In the genomic region with DNA sequence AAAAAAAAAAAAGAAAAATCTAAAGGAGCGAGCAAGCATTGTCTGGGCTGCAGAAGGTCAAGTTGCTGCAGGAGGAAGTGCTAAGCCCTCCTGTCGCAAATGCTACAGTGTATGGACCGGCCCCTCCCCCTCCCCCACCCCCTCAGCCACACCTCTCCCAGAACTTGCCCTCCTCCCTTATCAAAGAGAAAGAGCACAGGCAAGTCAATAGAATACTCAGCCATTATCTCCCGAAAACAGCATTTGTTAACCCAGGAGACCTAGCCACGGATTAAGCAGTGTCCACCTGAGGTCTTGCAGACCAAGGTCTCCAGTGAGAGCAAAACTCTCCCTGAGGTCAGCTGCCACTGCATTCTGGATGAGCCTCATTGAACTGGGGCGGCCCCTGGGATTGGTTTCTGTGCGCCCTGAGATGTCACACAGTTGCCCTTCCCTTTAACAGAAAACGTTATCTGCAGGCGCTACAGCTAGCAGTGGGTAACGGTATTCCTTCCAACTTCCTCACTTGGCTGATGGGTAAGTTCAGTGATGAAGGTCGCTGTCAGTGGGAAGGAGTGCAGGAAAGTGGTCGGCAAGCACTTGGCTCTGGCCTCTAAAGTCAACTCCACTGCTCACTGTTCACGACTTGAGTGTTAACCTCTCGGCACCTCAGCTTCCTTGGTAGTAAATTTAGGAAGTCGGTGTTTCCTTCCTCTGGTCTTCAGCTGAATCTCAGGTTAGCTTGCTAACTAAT, we compare ENCODE assay signal across 10 mouse cellular contexts.
DNase-seq lines count a peak whose midpoint lies in the region; ATAC-seq and TF ChIP-seq lines count a peak whose summit lies in the region.
"Had no signal": no experiment of that assay in that cellular context is flagged by ENCODE, and none has a peak within 500 bp of the region (broad histone marks: within the 10 kb centered on the region; RNA-seq: fewer than 3 reads in every experiment).

No protein-coding gene starts in this region.

- no peak for TF ChIP-seq CTCF in kidney, postnatal 0 days (IDR thresholded peaks at IDR 0.05; ENCODE audit: low read depth)

- no peak overlapping the region for H3K4me2 ChIP-seq in kidney, postnatal 0 days (ENCODE audit: low read length)
- peak overlapping the region; percentile 65 for H3K4me2 ChIP-seq in liver, embryonic 11.5 days
- H3K4me2 ChIP-seq in hindbrain, embryonic 16.5 days (ENCODE audit: low read length): no peak overlapping the region
- H3K4me2 ChIP-seq: embryonic facial prominence, embryonic 15.5 days had no signal

- no peaks in the 10 kb centered on the region for H3K9me3 ChIP-seq in kidney, postnatal 0 days (replicated peaks; ENCODE audit: low read length)
- H3K9me3 ChIP-seq in liver, embryonic 11.5 days (ENCODE audit: control insufficient read depth, low read length): no peaks in the 10 kb centered on the region
- no peaks in the 10 kb centered on the region for H3K9me3 ChIP-seq in hindbrain, embryonic 16.5 days (ENCODE audit: control insufficient read depth, low read length)
- H3K9me3 ChIP-seq: embryonic facial prominence, embryonic 15.5 days had no signal

- no peak overlapping the region for H3K27ac ChIP-seq in kidney, postnatal 0 days
- H3K27ac ChIP-seq in liver, embryonic 11.5 days (ENCODE audit: low read depth, low read length): peak overlapping the region; percentile 87
- no peak overlapping the region for H3K27ac ChIP-seq in hindbrain, embryonic 16.5 days (ENCODE audit: low read depth, low read length)
- H3K27ac ChIP-seq: embryonic facial prominence, embryonic 15.5 days had no signal

- WGBS in kidney, postnatal 0 days: 39% methylated on average over 15 of the region's 15 CpGs
- WGBS in liver, embryonic 11.5 days: 25% methylated on average over 15 of the region's 15 CpGs
- WGBS in hindbrain, embryonic 16.5 days: 70% methylated on average over 15 of the region's 15 CpGs

- DNase-seq in kidney, postnatal 0 days (ENCODE audit: low spot score): peak; percentile 21
- no peak for DNase-seq in kidney, postnatal 14 days
- DNase-seq in liver, embryonic 11.5 days (ENCODE audit: low spot score): peak; percentile 64
- peak; percentile 60 to 65 for DNase-seq in spleen, postnatal 10 days (ENCODE audit: low spot score in 2 of 2)
- no peak for DNase-seq in layer of hippocampus, adult 9-10 months (ENCODE audit: low spot score)
- no peak for DNase-seq in kidney, postnatal 25 days
- DNase-seq: heart, postnatal 36 days had no signal

- no peak for ATAC-seq in kidney, postnatal 0 days (replicated peaks; ENCODE audit: low FRiP score, low read depth)
- ATAC-seq in common myeloid progenitor, adult 5-6 weeks (replicated peaks; ENCODE audit: low read depth, poor library complexity, severe bottlenecking): peak; percentile 68
- peak; percentile 85 for ATAC-seq in liver, embryonic 11.5 days (replicated peaks; ENCODE audit: low FRiP score)
- ATAC-seq in hindbrain, embryonic 16.5 days: no peak

- H3K27me3 ChIP-seq in kidney, postnatal 0 days (ENCODE audit: insufficient read depth, low read length): no peaks in the 10 kb centered on the region
- no peaks in the 10 kb centered on the region for H3K27me3 ChIP-seq in liver, embryonic 11.5 days (replicated peaks; ENCODE audit: control insufficient read depth, insufficient read depth, low read length)
- H3K27me3 ChIP-seq in hindbrain, embryonic 16.5 days (replicated peaks; ENCODE audit: control insufficient read depth, insufficient read depth, low read length): no peaks in the 10 kb centered on the region
- H3K27me3 ChIP-seq: embryonic facial prominence, embryonic 15.5 days had no signal

- no peaks in the 10 kb centered on the region for H3K36me3 ChIP-seq in kidney, postnatal 0 days (ENCODE audit: insufficient read depth, low read length)
- H3K36me3 ChIP-seq in liver, embryonic 11.5 days (ENCODE audit: control insufficient read depth, insufficient read depth, low read length): no peaks in the 10 kb centered on the region
- no peaks in the 10 kb centered on the region for H3K36me3 ChIP-seq in hindbrain, embryonic 16.5 days (ENCODE audit: control insufficient read depth, insufficient read depth, low read length)
- H3K36me3 ChIP-seq: embryonic facial prominence, embryonic 15.5 days had no signal

- no peak overlapping the region for H3K4me3 ChIP-seq in kidney, postnatal 0 days (replicated peaks; ENCODE audit: low read depth, low read length)
- H3K4me3 ChIP-seq in liver, embryonic 11.5 days (ENCODE audit: low read depth, low read length): peak overlapping the region; percentile 42
- no peak overlapping the region for H3K4me3 ChIP-seq in hindbrain, embryonic 16.5 days (ENCODE audit: low read length)
- H3K4me3 ChIP-seq: embryonic facial prominence, embryonic 15.5 days had no signal

- H3K4me1 ChIP-seq in kidney, postnatal 0 days (replicated peaks; ENCODE audit: insufficient read depth, low read length): peaks cover 5% of the 10 kb centered on the region; the same call in 1 of the 2 replicates
- peaks cover 23% of the 10 kb centered on the region for H3K4me1 ChIP-seq in liver, embryonic 11.5 days (replicated peaks; ENCODE audit: control insufficient read depth, insufficient read depth, low read length)
- no peaks in the 10 kb centered on the region for H3K4me1 ChIP-seq in hindbrain, embryonic 16.5 days (ENCODE audit: control insufficient read depth, insufficient read depth, low read depth, low read length)

- no peak overlapping the region for H3K9ac ChIP-seq in kidney, postnatal 0 days (ENCODE audit: low read depth, low read length)
- H3K9ac ChIP-seq in liver, embryonic 11.5 days (ENCODE audit: low read depth, low read length): peak overlapping the region; percentile 18
- no peak overlapping the region for H3K9ac ChIP-seq in hindbrain, embryonic 16.5 days (ENCODE audit: low read depth, low read length)
- H3K9ac ChIP-seq: embryonic facial prominence, embryonic 15.5 days had no signal

Comparison
In these comparisons a context has a peak if more than half of its experiments do, and no peak if none do; other contexts are left out.
1. DNase-seq: peak in kidney, postnatal 0 days (single experiment), liver, embryonic 11.5 days (single experiment) and spleen, postnatal 10 days (2 of 2); none in kidney, postnatal 14 days (single experiment), layer of hippocampus, adult 9-10 months (single experiment) and kidney, postnatal 25 days (0 of 2).
2. ATAC-seq: peak in common myeloid progenitor, adult 5-6 weeks (single experiment) and liver, embryonic 11.5 days (single experiment); none in kidney, postnatal 0 days (single experiment) and hindbrain, embryonic 16.5 days (single experiment).